Mouse (Mus musculus): ENCODE results near the gene Smad1.

Smad1 gene

GRCm38 (mm10) chr8:79384276-79385271 is 14.7 kb downstream of the Smad1 start:
- DNase-seq (ENCODE audit: low spot score in 2 of 2) = no peak

- no peak for DNase-seq (ENCODE audit: low spot score in 2 of 2)
Measured at GRCm38 (mm10) chr8:79382857-79383262, 16.5 kb downstream of the Smad1 start.

- DNase-seq (ENCODE audit: low spot score in 2 of 2) = no peak
Measured at GRCm38 (mm10) chr8:79381771-79382170, 17.5 kb downstream of the Smad1 start.

- DNase-seq (ENCODE audit: low spot score in 2 of 2) = no peak
Measured at GRCm38 (mm10) chr8:79380386-79380785, 18.9 kb downstream of the Smad1 start.

GRCm38 (mm10) chr8:79379971-79380370 is 19.3 kb downstream of the Smad1 start:
- no peak for DNase-seq (ENCODE audit: low spot score in 2 of 2)

- no peak for DNase-seq (ENCODE audit: low spot score in 2 of 2)
Measured at GRCm38 (mm10) chr8:79376648-79377047, 22.7 kb downstream of the Smad1 start.

- peak in 1 of 2 experiments; percentile 58 for DNase-seq (ENCODE audit: low spot score in 2 of 2)
Measured at GRCm38 (mm10) chr8:79375775-79376123, 23.6 kb downstream of the Smad1 start.

- DNase-seq (ENCODE audit: low spot score in 2 of 2) = no peak
Measured at GRCm38 (mm10) chr8:79375074-79375774, 24.1 kb downstream of the Smad1 start.

GRCm38 (mm10) chr8:79374410-79374809 is 24.9 kb downstream of the Smad1 start:
- DNase-seq (ENCODE audit: low spot score in 2 of 2) = no peak

- DNase-seq (ENCODE audit: low spot score in 2 of 2) = no peak
Measured at GRCm38 (mm10) chr8:79373563-79373962, 25.8 kb downstream of the Smad1 start.

- DNase-seq (ENCODE audit: low spot score in 2 of 2) = no peak
Measured at GRCm38 (mm10) chr8:79372960-79373359, 26.4 kb downstream of the Smad1 start.

GRCm38 (mm10) chr8:79372521-79372920 is 26.8 kb downstream of the Smad1 start:
- DNase-seq (ENCODE audit: low spot score in 2 of 2) = no peak

GRCm38 (mm10) chr8:79372084-79372483 is 27.2 kb downstream of the Smad1 start:
- no peak for DNase-seq (ENCODE audit: low spot score in 2 of 2)

- no peak for DNase-seq (ENCODE audit: low spot score in 2 of 2)
Measured at GRCm38 (mm10) chr8:79370646-79371290, 28.6 kb downstream of the Smad1 start.

GRCm38 (mm10) chr8:79369163-79369562 is 30.2 kb downstream of the Smad1 start:
- no peak for DNase-seq (ENCODE audit: low spot score in 2 of 2)

GRCm38 (mm10) chr8:79367959-79368358 is 31.4 kb downstream of the Smad1 start:
- no peak for DNase-seq (ENCODE audit: low spot score in 2 of 2)

- no peak for DNase-seq (ENCODE audit: low spot score in 2 of 2)
Measured at GRCm38 (mm10) chr8:79367350-79367749, 32.0 kb downstream of the Smad1 start.

- DNase-seq (ENCODE audit: low spot score in 2 of 2) = no peak
Measured at GRCm38 (mm10) chr8:79366227-79366626, 33.1 kb downstream of the Smad1 start.

GRCm38 (mm10) chr8:79365707-79366106 is 33.6 kb downstream of the Smad1 start:
- DNase-seq (ENCODE audit: low spot score in 2 of 2) = no peak

- no peak for DNase-seq (ENCODE audit: low spot score in 2 of 2)
Measured at GRCm38 (mm10) chr8:79364806-79365205, 34.5 kb downstream of the Smad1 start.

GRCm38 (mm10) chr8:79362430-79362829 is 36.9 kb downstream of the Smad1 start:
- DNase-seq (ENCODE audit: low spot score in 2 of 2) = no peak

- DNase-seq (ENCODE audit: low spot score in 2 of 2) = no peak
Measured at GRCm38 (mm10) chr8:79360774-79361527, 38.4 kb downstream of the Smad1 start.
